Mouse (Mus musculus): ENCODE measurements around the gene Dkkl1. TPM values are rescaled to one million over a fixed set of nuclear protein-coding genes. Genes with fewer than 3 reads are reported as not detected.

Dkkl1 gene
- polyA plus RNA-seq, 1 experiment from 2014 or later = 8.5 TPM

GRCm38 (mm10) chr7:45182199-45182601 is 29.7 kb downstream of the Dkkl1 start:
- ATAC-seq (ENCODE audit: low read depth) = peak; percentile 93
- Histone ChIP-seq H3K4me2 (ENCODE audit: low read depth, low read length) (peak overlapping the region; percentile 59), H3K27ac (replicated peaks; ENCODE audit: low read depth, low read length) (no peak overlapping the region), H3K9me3 (ENCODE audit: control insufficient read depth, low read length) (no peaks in the 10 kb centered on the region), H3K4me1 (ENCODE audit: control insufficient read depth, insufficient read depth, low read length) (0 out of 2 replicates have a peak, but pooled peaks cover 4% of the 10 kb centered on the region), H3K4me3 (ENCODE audit: low read depth, low read length) (peak overlapping the region; percentile 30), H3K9ac (ENCODE audit: low read depth, low read length) (peak overlapping the region; percentile 30; the same call in 1 of the 2 replicates), H3K27me3 (replicated peaks; ENCODE audit: control insufficient read depth, insufficient read depth, low read length) (peaks cover 89% of the 10 kb centered on the region), H3K36me3 (ENCODE audit: control insufficient read depth, insufficient read depth, low read length) (no peaks in the 10 kb centered on the region)
- under 1% methylated on average over 34 of the region's 34 CpGs for WGBS
- DNase-seq (ENCODE audit: low spot score) = peak; percentile 96

DNA sequence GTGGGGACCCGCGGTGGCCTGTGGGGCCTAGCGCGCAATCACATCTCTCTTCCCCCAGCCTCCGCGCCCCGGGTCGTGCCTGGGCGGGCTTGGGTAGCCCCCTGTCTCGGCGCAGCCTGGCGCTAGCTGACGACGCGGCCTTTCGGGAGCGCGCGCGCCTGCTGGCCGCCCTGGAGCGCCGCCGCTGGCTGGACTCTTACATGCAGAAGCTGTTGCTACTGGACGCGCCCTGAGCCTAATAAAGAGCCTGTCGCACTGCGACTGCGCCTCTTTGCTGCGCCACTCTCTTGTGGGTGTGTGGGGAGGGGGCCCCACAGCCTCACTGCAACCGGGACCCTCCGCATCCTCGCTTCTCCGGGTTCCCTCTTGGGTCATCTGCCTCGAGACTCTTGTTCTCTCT is 30.4 kb downstream of the Dkkl1 start:
- Histone ChIP-seq H3K4me1 (ENCODE audit: control insufficient read depth, insufficient read depth, low read length) (0 out of 2 replicates have a peak, but pooled peaks cover 4% of the 10 kb centered on the region), H3K27ac (replicated peaks; ENCODE audit: low read depth, low read length) (no peak overlapping the region), H3K4me3 (ENCODE audit: low read depth, low read length) (peak overlapping the region; percentile 30), H3K36me3 (ENCODE audit: control insufficient read depth, insufficient read depth, low read length) (no peaks in the 10 kb centered on the region), H3K4me2 (ENCODE audit: low read depth, low read length) (0 out of 2 replicates have a peak overlapping the region, but pooled peaks have one; percentile 12), H3K9ac (ENCODE audit: low read depth, low read length) (no peak overlapping the region), H3K27me3 (replicated peaks; ENCODE audit: control insufficient read depth, insufficient read depth, low read length) (peaks cover 92% of the 10 kb centered on the region), H3K9me3 (ENCODE audit: control insufficient read depth, low read length) (no peaks in the 10 kb centered on the region)
- WGBS = 6% methylated on average over 9 of the region's 35 CpGs
- no peak for ATAC-seq (ENCODE audit: low read depth)
- no peak for DNase-seq (ENCODE audit: low spot score)

DNA sequence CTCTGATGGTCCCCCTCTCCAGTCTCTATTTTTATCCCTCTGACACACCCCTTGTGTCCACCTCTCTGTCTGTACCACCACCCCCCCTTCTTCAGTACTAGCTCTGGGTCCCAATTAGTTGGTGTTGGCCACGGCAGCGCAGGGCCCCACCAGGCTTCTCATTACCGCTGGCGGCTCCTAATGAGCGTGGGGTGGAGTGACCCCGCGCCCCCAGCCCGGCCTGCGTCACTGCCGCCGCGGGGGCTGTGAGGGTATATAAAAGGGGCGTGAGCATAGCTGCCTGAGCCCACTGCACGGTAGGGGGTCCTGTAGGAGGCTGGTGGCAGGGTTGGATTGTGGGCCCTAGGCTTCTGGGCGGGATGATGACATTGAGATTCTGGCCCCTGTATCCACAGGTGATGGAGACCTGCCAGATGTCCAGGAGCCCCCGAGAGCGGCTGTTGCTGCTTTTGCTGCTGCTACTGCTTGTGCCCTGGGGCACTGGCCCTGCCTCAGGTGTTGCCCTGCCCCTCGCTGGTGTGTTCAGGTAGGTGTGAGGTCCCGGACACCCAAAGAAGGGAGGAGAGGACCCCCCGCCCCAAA is 31.0 kb downstream of the Dkkl1 start, which contains the start of gene Pth2:
TSS of gene Pth2 (plus strand) at position 100 of the 582 bp plus-strand sequence.
- 15% methylated on average over 18 of the region's 20 CpGs for WGBS

DNA sequence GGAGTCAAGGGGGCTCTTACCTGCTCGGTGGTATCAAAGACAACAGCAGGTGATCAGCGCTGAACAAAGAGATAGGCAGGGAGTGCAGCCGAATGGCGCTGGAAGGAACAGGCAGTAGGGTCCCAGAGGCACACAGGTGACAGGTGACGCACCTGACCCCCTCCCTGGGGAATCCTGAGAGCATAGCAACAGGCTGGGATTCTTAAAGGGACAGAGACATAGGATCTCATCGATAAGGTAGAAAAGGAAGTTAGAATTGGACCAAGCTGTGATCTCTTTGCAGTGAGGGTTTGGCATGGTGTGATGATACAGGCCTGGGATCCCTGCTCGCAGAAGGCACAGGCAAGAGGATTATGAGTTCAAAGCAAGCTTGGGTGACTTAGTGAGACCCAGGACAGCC is 32.5 kb downstream of the Dkkl1 start, which contains the start of gene Gfy:
TSS of gene Gfy (minus strand) at position 101 of the 400 bp plus-strand sequence.
- Histone ChIP-seq H3K4me2 (ENCODE audit: low read depth, low read length) (no peak within 1 kb of the TSS), H3K27me3 (replicated peaks; ENCODE audit: control insufficient read depth, insufficient read depth, low read length) (peaks cover 100% of the 10 kb centered on the region), H3K4me3 (ENCODE audit: low read depth, low read length) (no peak within 1 kb of the TSS), H3K36me3 (ENCODE audit: control insufficient read depth, insufficient read depth, low read length) (no peaks in the 10 kb centered on the region), H3K9ac (ENCODE audit: low read depth, low read length) (no peak within 1 kb of the TSS), H3K27ac (replicated peaks; ENCODE audit: low read depth, low read length) (no peak within 1 kb of the TSS), H3K9me3 (ENCODE audit: control insufficient read depth, low read length) (no peaks in the 10 kb centered on the region), H3K4me1 (ENCODE audit: control insufficient read depth, insufficient read depth, low read length) (0 out of 2 replicates have a peak, but pooled peaks cover 4% of the 10 kb centered on the region)
- WGBS = 29% methylated on average over 7 of the region's 7 CpGs
- no peak for DNase-seq (ENCODE audit: low spot score)
- ATAC-seq (ENCODE audit: low read depth) = 0 out of 2 replicates have a peak, but pooled peaks have one; percentile 15

More for the DNA sequence above, 31.0 kb downstream of the Dkkl1 start, which contains the start of gene Pth2:
- ATAC-seq (ENCODE audit: low read depth) = no peak
- Histone ChIP-seq H3K4me1 (ENCODE audit: control insufficient read depth, insufficient read depth, low read length) (0 out of 2 replicates have a peak, but pooled peaks cover 4% of the 10 kb centered on the region), H3K27me3 (replicated peaks; ENCODE audit: control insufficient read depth, insufficient read depth, low read length) (peaks cover 92% of the 10 kb centered on the region), H3K4me3 (ENCODE audit: low read depth, low read length) (peak within 1 kb of the TSS; percentile 30), H3K9ac (ENCODE audit: low read depth, low read length) (no peak within 1 kb of the TSS), H3K9me3 (ENCODE audit: control insufficient read depth, low read length) (no peaks in the 10 kb centered on the region), H3K36me3 (ENCODE audit: control insufficient read depth, insufficient read depth, low read length) (no peaks in the 10 kb centered on the region), H3K27ac (replicated peaks; ENCODE audit: low read depth, low read length) (no peak within 1 kb of the TSS), H3K4me2 (ENCODE audit: low read depth, low read length) (0 out of 2 replicates have a peak within 1 kb of the TSS, but pooled peaks have one; percentile 12)
- DNase-seq (ENCODE audit: low spot score) = no peak

GRCm38 (mm10) chr7:45178550-45178949 is 33.4 kb downstream of the Dkkl1 start:
- no peak for ATAC-seq (ENCODE audit: low read depth)
- no peak overlapping the region for H3K27ac ChIP-seq (replicated peaks; ENCODE audit: low read depth, low read length)
- H3K9ac ChIP-seq (ENCODE audit: low read depth, low read length) = no peak overlapping the region
- DNase-seq (ENCODE audit: low spot score) = no peak
- no peaks in the 10 kb centered on the region for H3K9me3 ChIP-seq (ENCODE audit: control insufficient read depth, low read length)
- H3K4me1 ChIP-seq (ENCODE audit: control insufficient read depth, insufficient read depth, low read length) = 0 out of 2 replicates have a peak, but pooled peaks cover 4% of the 10 kb centered on the region
- H3K4me2 ChIP-seq (ENCODE audit: low read depth, low read length) = no peak overlapping the region
- no peaks in the 10 kb centered on the region for H3K36me3 ChIP-seq (ENCODE audit: control insufficient read depth, insufficient read depth, low read length)
- 22% methylated on average over 7 of the region's 7 CpGs for WGBS
- H3K27me3 ChIP-seq (replicated peaks; ENCODE audit: control insufficient read depth, insufficient read depth, low read length) = peaks cover 97% of the 10 kb centered on the region
- no peak overlapping the region for H3K4me3 ChIP-seq (ENCODE audit: low read depth, low read length)

- H3K4me1 ChIP-seq (ENCODE audit: control insufficient read depth, insufficient read depth, low read length) = no peaks in the 10 kb centered on the region
- peak overlapping the region; percentile 40; the same call in 1 of the 2 replicates for H3K9ac ChIP-seq (ENCODE audit: low read depth, low read length)
- peak overlapping the region; percentile 42 for H3K4me2 ChIP-seq (ENCODE audit: low read depth, low read length)
- H3K4me3 ChIP-seq (ENCODE audit: low read depth, low read length) = peak overlapping the region; percentile 13
- no peak overlapping the region for H3K27ac ChIP-seq (replicated peaks; ENCODE audit: low read depth, low read length)
- 4% methylated on average over 27 of the region's 31 CpGs for WGBS
- peaks cover 75% of the 10 kb centered on the region for H3K27me3 ChIP-seq (replicated peaks; ENCODE audit: control insufficient read depth, insufficient read depth, low read length)
- DNase-seq (ENCODE audit: low spot score) = no peak
- H3K36me3 ChIP-seq (ENCODE audit: control insufficient read depth, insufficient read depth, low read length) = no peaks in the 10 kb centered on the region
- no peak for ATAC-seq (ENCODE audit: low read depth)
- no peaks in the 10 kb centered on the region for H3K9me3 ChIP-seq (ENCODE audit: control insufficient read depth, low read length)
Measured at GRCm38 (mm10) chr7:45176356-45176755, 35.6 kb downstream of the Dkkl1 start.

- Histone ChIP-seq H3K27ac (replicated peaks; ENCODE audit: low read depth, low read length) (no peak overlapping the region), H3K27me3 (replicated peaks; ENCODE audit: control insufficient read depth, insufficient read depth, low read length) (peaks cover 71% of the 10 kb centered on the region), H3K36me3 (ENCODE audit: control insufficient read depth, insufficient read depth, low read length) (no peaks in the 10 kb centered on the region), H3K9me3 (ENCODE audit: control insufficient read depth, low read length) (no peaks in the 10 kb centered on the region), H3K9ac (ENCODE audit: low read depth, low read length) (peak overlapping the region; percentile 40; the same call in 1 of the 2 replicates), H3K4me2 (ENCODE audit: low read depth, low read length) (peak overlapping the region; percentile 42), H3K4me1 (ENCODE audit: control insufficient read depth, insufficient read depth, low read length) (no peaks in the 10 kb centered on the region), H3K4me3 (ENCODE audit: low read depth, low read length) (peak overlapping the region; percentile 13)
- no peak for DNase-seq (ENCODE audit: low spot score)
- 2% methylated on average over 20 of the region's 23 CpGs for WGBS
- no peak for ATAC-seq (ENCODE audit: low read depth)
Measured at GRCm38 (mm10) chr7:45175929-45176328, 36.0 kb downstream of the Dkkl1 start.

DNA sequence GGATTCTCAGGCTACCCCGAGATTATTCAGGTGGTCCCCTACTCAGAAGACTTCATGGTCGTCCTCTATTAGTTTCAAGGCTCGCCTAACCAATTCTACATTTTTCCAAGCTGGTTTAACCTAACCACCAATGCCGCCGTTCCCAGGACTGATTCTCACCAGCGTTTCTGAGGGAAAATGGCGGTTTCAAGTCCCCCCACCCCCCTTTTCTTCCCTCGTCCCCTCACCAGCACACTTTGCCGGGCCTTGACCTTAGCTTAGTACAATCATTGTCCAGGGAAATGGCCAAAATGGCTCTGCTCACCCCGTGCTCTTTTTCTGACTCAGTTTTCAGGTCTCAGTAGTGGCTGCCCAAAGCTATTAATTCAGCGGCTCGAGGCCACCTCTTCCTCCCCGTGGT is 36.5 kb downstream of the Dkkl1 start:
- ATAC-seq (ENCODE audit: low read depth) (no peak), DNase-seq (ENCODE audit: low spot score) (no peak)
- Histone ChIP-seq H3K4me1 (ENCODE audit: control insufficient read depth, insufficient read depth, low read length) (no peaks in the 10 kb centered on the region), H3K27ac (replicated peaks; ENCODE audit: low read depth, low read length) (no peak overlapping the region), H3K4me2 (ENCODE audit: low read depth, low read length) (no peak overlapping the region), H3K9ac (ENCODE audit: low read depth, low read length) (no peak overlapping the region), H3K4me3 (ENCODE audit: low read depth, low read length) (no peak overlapping the region), H3K27me3 (replicated peaks; ENCODE audit: control insufficient read depth, insufficient read depth, low read length) (peaks cover 66% of the 10 kb centered on the region), H3K36me3 (ENCODE audit: control insufficient read depth, insufficient read depth, low read length) (no peaks in the 10 kb centered on the region), H3K9me3 (ENCODE audit: control insufficient read depth, low read length) (peaks cover under 1% of the 10 kb centered on the region; the same call in 1 of the 2 replicates)
- WGBS = under 1% methylated on average over 13 of the region's 13 CpGs

All from embryonic facial prominence, embryonic 14.5 days (tissue).